Mouse (Mus musculus) brain, adult 2 months (tissue): Measurements from ENCODE around the gene Phip.
A peak's percentile ranks its signal among the peaks of the same experiment; 100 is the strongest.

Source experiments
- DNase-seq: peaks from one replicate; pipeline ENCODE4 v3.0.0; 2011; ENCODE audit warnings: low read depth, low spot score

The Phip gene

DNA sequence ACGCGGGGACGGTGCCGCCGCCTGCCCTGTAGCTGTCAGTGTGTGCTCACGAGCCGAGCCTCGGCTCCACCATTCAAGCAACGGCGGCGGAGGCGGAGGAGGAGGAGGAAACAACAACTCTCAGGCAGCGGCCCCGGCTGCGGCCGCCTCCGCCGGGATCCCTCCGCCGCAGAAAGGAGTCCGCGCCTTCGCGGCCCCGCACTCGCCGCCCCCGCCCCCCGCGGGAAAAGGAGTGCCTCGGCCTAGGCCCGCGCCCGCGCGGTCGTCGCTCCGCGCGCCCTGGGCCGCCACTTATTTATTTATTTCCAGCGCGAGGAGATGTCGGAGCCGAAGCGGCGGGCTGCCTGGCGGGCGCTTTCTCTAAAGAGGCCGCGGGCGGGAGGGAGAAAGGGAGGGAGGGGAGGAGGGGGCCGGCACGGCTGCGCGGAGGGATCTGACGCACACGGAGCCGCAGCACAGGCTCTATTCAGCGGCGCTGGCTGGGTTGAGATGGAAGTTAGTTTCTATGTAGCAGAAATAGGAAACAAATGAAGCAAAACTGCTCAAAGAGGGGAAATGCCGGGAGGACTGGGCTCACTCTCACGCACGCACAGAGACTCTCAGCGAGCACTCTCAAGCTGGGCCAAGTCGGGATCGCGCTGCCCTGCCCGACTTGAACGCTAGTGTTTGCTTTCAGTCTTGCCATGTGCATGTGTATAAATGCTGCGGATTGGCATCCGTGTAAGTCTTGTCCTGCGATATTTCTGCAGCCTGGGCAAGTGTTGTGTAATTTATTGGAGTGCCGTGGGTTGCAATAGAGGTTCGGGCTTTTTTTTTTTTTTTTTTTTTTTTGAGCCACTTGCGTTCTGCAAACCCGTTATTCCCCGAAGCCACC lies at the start of gene Phip:
TSS of gene Phip (minus strand) at position 175 of the 874 bp plus-strand sequence.
- DNase-seq = peak; percentile 98

DNA sequence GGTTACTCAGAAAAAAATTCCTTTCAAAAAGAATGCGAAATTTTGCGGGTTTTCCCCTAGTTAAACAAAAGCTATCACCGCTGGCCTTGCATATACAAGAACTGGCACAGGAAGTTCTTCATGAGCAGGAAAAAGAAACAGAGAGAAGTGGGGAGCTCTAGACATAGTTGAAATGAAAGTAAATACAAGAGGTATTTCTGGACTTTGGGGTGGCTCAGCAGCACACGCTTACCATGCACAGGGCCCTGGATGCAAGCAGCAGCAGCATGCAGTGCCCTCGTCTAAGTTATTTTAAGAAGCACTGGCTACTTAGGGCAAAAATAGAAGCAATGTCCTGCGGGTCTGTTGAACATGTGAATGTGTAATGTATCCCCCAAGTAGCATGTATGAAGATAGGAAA lies 48.4 kb upstream of the Phip start:
- DNase-seq = no peak

DNA sequence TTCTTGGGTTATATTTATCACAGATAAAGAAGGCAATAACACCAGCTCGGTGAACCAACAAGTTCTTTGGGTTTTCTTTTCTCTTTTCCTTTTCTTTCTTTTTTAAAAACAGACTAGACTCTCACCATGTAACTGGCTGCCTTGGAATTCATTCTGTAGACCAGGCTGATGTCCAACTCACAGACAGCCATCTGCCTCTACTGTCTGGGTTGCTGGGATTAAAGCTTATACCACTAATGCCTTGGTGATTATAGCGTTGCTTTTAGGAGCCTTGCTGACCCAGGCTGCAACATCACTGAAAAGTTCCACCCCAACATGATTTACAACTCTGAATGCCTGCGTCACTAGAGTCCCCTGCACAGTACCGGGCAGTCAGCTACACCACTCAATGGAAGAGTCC lies 39.2 kb upstream of the Phip start:
- peak; percentile 27 for DNase-seq

- DNase-seq = no peak
These were observed 33.0 kb upstream of the Phip start for GRCm38 (mm10) chr9:83008306-83008705.

DNA sequence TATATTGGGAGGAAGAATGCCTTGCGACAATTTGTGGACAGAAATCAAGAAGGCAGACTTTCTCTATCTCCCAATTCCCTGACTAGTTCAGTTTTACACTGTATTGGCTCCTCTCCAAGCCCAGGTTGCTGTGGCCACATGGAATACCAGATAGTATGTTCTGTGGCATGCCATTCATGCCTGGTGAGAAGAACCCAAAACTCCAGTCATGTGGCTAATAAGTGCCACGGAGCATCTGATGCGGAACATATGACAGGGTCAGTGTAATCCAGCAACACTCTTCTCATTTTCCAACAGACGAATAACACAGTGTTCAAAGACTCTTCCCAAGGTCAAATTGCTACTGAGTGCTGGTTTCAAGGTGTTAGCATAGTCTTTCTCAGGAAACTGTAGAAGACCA lies 26.0 kb upstream of the Phip start:
- no peak for DNase-seq

- no peak for DNase-seq
These were observed 22.6 kb upstream of the Phip start for GRCm38 (mm10) chr9:82997765-82998500.

- peak; percentile 72 for DNase-seq
These were observed 1.6 kb upstream of the Phip start for GRCm38 (mm10) chr9:82976936-82977335.

- DNase-seq = no peak
These were observed 903 bp upstream of the Phip start for GRCm38 (mm10) chr9:82976219-82976618.

- DNase-seq = no peak
These were observed 364 bp downstream of the Phip start for GRCm38 (mm10) chr9:82974962-82975341.

- peak; percentile 96 for DNase-seq
These were observed 992 bp downstream of the Phip start for GRCm38 (mm10) chr9:82974187-82974861.

- DNase-seq = no peak
These were observed 1.9 kb downstream of the Phip start for GRCm38 (mm10) chr9:82973321-82973892.

DNA sequence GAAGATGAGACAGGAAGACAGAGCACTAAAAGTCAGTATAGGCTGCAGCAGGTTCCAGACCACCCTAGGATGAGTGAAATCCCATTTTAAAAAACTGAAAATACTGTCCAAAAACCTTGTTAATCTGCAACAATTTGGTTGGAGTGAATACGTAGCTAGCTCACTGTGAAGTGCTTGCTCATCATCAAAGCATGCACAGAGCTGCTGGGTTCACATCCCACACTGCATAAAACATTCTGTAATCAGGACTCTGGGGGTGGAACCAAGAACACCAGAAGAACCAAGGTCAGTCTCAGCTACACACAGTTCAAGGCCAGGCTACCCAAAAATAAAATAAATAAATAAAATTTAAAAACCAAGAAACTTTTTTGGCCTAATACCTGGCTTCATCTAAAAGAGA lies 3.9 kb downstream of the Phip start:
- peak; percentile 46 for DNase-seq

DNA sequence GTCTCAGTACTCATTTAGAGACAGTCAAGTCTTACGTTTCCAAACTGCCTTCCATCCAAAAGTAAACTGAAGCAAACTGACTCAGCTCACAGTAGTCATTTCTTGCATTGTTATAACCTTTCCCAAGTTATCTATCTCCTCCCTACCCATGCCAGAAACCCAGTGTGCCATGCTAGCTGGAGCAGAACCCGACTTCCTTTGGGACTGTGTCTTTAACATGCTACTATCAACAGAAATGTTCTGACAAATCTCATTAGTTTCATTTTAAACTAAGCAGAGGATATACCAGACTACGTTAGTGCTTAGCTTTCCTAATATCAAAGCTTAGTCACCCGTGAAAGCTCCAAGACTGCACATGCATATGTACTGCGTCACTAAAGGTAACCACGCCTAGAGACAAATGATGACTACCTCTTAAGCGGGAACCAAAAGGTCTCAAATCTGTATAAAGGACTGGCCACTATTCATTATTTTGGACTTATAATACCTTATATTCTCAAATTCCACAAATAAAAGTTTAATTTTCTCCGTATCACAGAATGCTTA lies 8.2 kb downstream of the Phip start:
- no peak for DNase-seq

GRCm38 (mm10) chr9:82963981-82964380 lies 11.3 kb downstream of the Phip start:
- DNase-seq = peak; percentile 31

DNA sequence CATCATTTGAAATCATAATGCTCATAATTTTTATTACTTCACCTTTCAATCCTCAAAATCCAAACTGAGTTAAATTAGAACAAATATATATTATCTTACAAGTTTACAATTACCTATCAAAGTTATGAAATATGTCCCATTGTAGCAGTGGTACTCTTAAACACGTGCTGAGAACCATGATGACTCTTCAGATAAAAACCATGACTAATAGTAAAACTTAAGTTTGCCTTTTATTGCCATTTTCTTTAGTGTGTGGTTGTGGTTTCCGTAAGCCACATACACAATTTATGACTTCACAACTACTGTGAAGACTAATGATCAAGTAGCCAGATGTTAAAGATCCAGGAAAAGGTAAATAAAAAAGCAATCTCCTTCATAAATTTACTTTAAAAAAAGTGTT lies 14.0 kb downstream of the Phip start:
- DNase-seq = no peak

DNA sequence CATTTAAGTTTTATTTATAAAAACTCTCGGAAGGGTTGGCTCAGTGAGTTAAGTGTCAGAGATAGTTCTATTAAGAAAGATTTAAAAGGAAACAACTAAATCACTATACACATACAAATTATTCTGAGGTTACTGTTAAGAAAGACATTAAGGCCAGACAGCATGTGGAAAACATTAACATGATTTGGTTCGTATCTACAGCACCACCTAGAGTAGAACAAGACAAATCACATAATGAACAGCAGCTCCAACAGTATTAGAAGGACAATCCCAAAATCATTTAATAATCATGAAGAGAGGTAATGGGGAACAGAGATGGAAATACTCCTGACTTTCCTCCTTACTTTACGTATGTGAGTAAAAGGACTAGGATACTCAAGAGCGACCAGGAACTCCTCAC lies 20.0 kb downstream of the Phip start:
- no peak for DNase-seq

- no peak for DNase-seq
These were observed 23.0 kb downstream of the Phip start for GRCm38 (mm10) chr9:82952330-82952729.

DNA sequence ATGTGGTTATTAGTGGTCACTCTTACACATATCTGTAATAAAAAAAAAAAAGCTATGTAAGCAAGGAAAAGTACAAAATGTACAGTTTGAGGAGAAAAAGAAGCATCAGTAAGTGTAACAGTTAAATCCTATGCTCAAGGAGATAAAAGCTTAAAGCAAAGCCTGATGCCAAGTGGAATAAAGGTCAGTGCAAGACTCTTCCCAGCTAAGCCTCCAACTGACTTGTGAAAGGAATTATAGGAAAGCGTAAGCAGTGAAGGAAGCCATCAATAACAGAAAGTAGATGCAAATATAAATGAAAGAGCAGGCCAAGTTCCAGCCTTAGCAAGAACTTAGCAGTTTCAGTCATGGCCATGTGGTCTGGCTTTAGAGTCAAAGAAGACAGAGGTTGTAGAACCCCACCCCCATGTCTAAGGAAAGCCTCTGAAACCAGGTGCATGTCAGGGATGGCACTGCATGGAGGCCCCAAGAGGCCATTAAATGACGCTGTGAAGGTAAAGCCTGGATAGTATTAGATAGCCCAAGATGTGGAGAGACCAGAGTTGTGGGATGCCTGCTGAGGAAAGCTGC lies 23.8 kb downstream of the Phip start:
- no peak for DNase-seq

DNA sequence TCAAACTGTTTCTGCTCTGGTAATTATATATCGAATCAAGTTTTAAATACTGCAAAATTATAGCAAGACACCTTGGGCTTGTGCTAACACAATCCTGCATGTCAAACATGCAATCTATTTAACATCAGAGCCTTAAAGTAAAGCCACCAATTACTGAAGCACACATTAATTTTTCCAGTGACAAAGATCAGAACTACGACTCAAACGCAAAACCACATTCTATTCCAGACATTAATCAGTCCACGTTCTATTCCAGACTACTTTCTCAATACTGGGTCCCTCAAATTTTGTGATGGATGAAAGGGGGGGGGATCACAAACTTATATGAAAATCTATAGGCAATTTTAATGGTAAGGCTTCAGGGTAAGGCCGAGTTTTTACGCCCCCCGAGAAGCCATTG lies 68.1 kb downstream of the Phip start:
- DNase-seq = no peak

- DNase-seq = peak; percentile 80
These were observed 86.7 kb downstream of the Phip start for GRCm38 (mm10) chr9:82888645-82889044.

- DNase-seq = no peak
These were observed 91.1 kb downstream of the Phip start for GRCm38 (mm10) chr9:82884177-82884576.
